Mouse (Mus musculus): ENCODE results near the gene Foxr1.

- TF ChIP-seq MAFK (IDR thresholded peaks at IDR 0.05; ENCODE audit: insufficient read depth, low read depth, low read length): no peak
- no peak for TF ChIP-seq CHD2 (IDR thresholded peaks at IDR 0.05; ENCODE audit: low read depth, low read length)
- no peak for TF ChIP-seq HCFC1 (IDR thresholded peaks at IDR 0.05; ENCODE audit: borderline replicate concordance, insufficient read depth, low read length)
- no peak for TF ChIP-seq ZC3H11A (IDR thresholded peaks at IDR 0.05; ENCODE audit: borderline replicate concordance, low read depth, low read length)
Observed at GRCm38 (mm10) chr9:44486335-44486734, 45.4 kb upstream of the Foxr1 start.
